Mouse (Mus musculus) layer of hippocampus, postnatal 10 days (tissue): ENCODE data around the gene Col4a4. TPM values are rescaled to one million over a fixed set of nuclear protein-coding genes. Genes with fewer than 3 reads are reported as not detected.

Experiments used
- DNase-seq, 2 experiments: peaks; one replicate each; pipeline ENCODE4 v3.0.0; 2021; ENCODE audit warnings: low spot score in 2 of 2
- long read RNA-seq: library from polyadenylated mRNA; stranded (forward); transcript quantifications from one replicate; pipeline ENCODE4 v2.0.0, GENCODE M21; 2023
- total RNA-seq, 2 experiments: library from RNA; stranded (reverse); gene quantifications; 2 replicates each; pipeline ENCODE4 v1.2.3; 2021

Gene Col4a4
- under 1 TPM; 0.65 to 0.89 TPM for total RNA-seq
- long read RNA-seq, partial matches to known transcripts = 0 of 1 reads
- long read RNA-seq, other reads (novel, unspliced or antisense) = 1 of 1 reads

- DNase-seq = peak; percentile 11 to 23
Measured at GRCm38 (mm10) chr1:82586713-82587399, at the start of gene Col4a4, which contains the start of gene Col4a3. Gene Col4a4 (minus strand): TSS chr1:82586849. Gene Col4a3 (plus strand): TSS chr1:82586921.

- DNase-seq = no peak
Measured at GRCm38 (mm10) chr1:82636321-82636720, 49.7 kb upstream of the Col4a4 start.

GRCm38 (mm10) chr1:82635254-82635620, 48.6 kb upstream of the Col4a4 start:
- no peak for DNase-seq

GRCm38 (mm10) chr1:82634545-82635253, 48.0 kb upstream of the Col4a4 start:
- DNase-seq = peak; percentile 71 to 76

GRCm38 (mm10) chr1:82631169-82631792, 44.6 kb upstream of the Col4a4 start:
- DNase-seq = no peak

GRCm38 (mm10) chr1:82629495-82629894, 42.8 kb upstream of the Col4a4 start:
- no peak for DNase-seq

GRCm38 (mm10) chr1:82627652-82628051, 41.0 kb upstream of the Col4a4 start:
- DNase-seq = no peak

- DNase-seq = no peak
Measured at GRCm38 (mm10) chr1:82625474-82625873, 38.8 kb upstream of the Col4a4 start.

GRCm38 (mm10) chr1:82624934-82625333, 38.3 kb upstream of the Col4a4 start:
- no peak for DNase-seq

- DNase-seq = no peak
Measured at GRCm38 (mm10) chr1:82619981-82620380, 33.3 kb upstream of the Col4a4 start.

GRCm38 (mm10) chr1:82618592-82618991, 31.9 kb upstream of the Col4a4 start:
- DNase-seq = no peak

GRCm38 (mm10) chr1:82618001-82618400, 31.4 kb upstream of the Col4a4 start:
- no peak for DNase-seq

- no peak for DNase-seq
Measured at GRCm38 (mm10) chr1:82612061-82612660, 25.5 kb upstream of the Col4a4 start.

- DNase-seq = no peak
Measured at GRCm38 (mm10) chr1:82608646-82609262, 22.1 kb upstream of the Col4a4 start.

GRCm38 (mm10) chr1:82605856-82606255, 19.2 kb upstream of the Col4a4 start:
- DNase-seq = no peak

GRCm38 (mm10) chr1:82605347-82605746, 18.7 kb upstream of the Col4a4 start:
- no peak for DNase-seq

GRCm38 (mm10) chr1:82603198-82603950, 16.7 kb upstream of the Col4a4 start:
- DNase-seq = no peak

GRCm38 (mm10) chr1:82596864-82597596, 10.4 kb upstream of the Col4a4 start:
- no peak for DNase-seq

- no peak for DNase-seq
Measured at GRCm38 (mm10) chr1:82590266-82590665, 3.6 kb upstream of the Col4a4 start.

GRCm38 (mm10) chr1:82585981-82586380, 668 bp downstream of the Col4a4 start:
- no peak for DNase-seq
